In genomic region chr8:24211091-24211490, GRCm38 (mm10) we compare ENCODE assay signal across 15 mouse cellular contexts.
DNase-seq lines count a peak whose midpoint lies in the region; ATAC-seq and TF ChIP-seq lines count a peak whose summit lies in the region.
"Had no signal": no experiment of that assay in that cellular context is flagged by ENCODE, and none has a peak within 500 bp of the region (broad histone marks: within the 10 kb centered on the region; RNA-seq: fewer than 3 reads in every experiment).

No protein-coding gene starts in this region.

- ATAC-seq in intestine, embryonic 14.5 days (replicated peaks; ENCODE audit: low FRiP score, low TSS enrichment, low read depth) = no peak
- no peak for ATAC-seq in intestine, embryonic 15.5 days
- ATAC-seq in erythroid progenitor cell, adult 5-6 weeks (replicated peaks; ENCODE audit: low FRiP score, poor library complexity, severe bottlenecking) = no peak
- ATAC-seq: forebrain, embryonic 13.5 days; forebrain, postnatal 0 days had no signal

- TF ChIP-seq CTCF in olfactory bulb, adult 2 months (IDR thresholded peaks at IDR 0.05; ENCODE audit: insufficient read depth, low read depth, low read length) = no peak

- H3K36me3 ChIP-seq in intestine, embryonic 14.5 days (ENCODE audit: control insufficient read depth, insufficient read depth, low read length) = no peaks in the 10 kb centered on the region
- H3K36me3 ChIP-seq in intestine, embryonic 15.5 days = no peaks in the 10 kb centered on the region
- H3K36me3 ChIP-seq: embryonic facial prominence, embryonic 12.5 days; heart, embryonic 12.5 days; hindbrain, embryonic 15.5 days had no signal

- 79% methylated on average over 1 of the region's 1 CpGs for WGBS in intestine, embryonic 14.5 days
- 74% methylated on average over 1 of the region's 1 CpGs for WGBS in intestine, embryonic 15.5 days
- 23% methylated on average over 1 of the region's 1 CpGs for WGBS in olfactory bulb, adult 2 months

- H3K27ac ChIP-seq in intestine, embryonic 14.5 days (ENCODE audit: low read depth) = no peak overlapping the region
- no peak overlapping the region for H3K27ac ChIP-seq in intestine, embryonic 15.5 days
- peak overlapping the region; percentile 77 for H3K27ac ChIP-seq in olfactory bulb, adult 2 months (ENCODE audit: insufficient read depth, low read depth, low read length)
- H3K27ac ChIP-seq: embryonic facial prominence, embryonic 12.5 days; forebrain, embryonic 13.5 days; hindbrain, embryonic 15.5 days had no signal

- H3K4me2 ChIP-seq in intestine, embryonic 14.5 days (ENCODE audit: low read length) = no peak overlapping the region
- H3K4me2 ChIP-seq in intestine, embryonic 15.5 days (replicated peaks) = no peak overlapping the region
- H3K4me2 ChIP-seq: embryonic facial prominence, embryonic 12.5 days; forebrain, embryonic 13.5 days; heart, embryonic 12.5 days; hindbrain, embryonic 15.5 days had no signal

- peak; percentile 35 for DNase-seq in intestine, embryonic 14.5 days (ENCODE audit: low spot score)
- peak; percentile 65 for DNase-seq in adrenal gland, adult 8-10 months
- peak; percentile 18 for DNase-seq in adrenal gland, postnatal 10 days
- DNase-seq: cerebellum, adult 8-10 months; cerebellum, postnatal 14 days; forebrain, postnatal 0 days; gastrocnemius, postnatal 14 days; kidney, adult 18-20 months had no signal

- H3K4me1 ChIP-seq in intestine, embryonic 14.5 days (replicated peaks; ENCODE audit: control insufficient read depth, insufficient read depth, low read length) = no peaks in the 10 kb centered on the region
- H3K4me1 ChIP-seq in intestine, embryonic 15.5 days (replicated peaks) = no peaks in the 10 kb centered on the region
- peaks cover 3% of the 10 kb centered on the region; the same call in 1 of the 2 replicates for H3K4me1 ChIP-seq in olfactory bulb, adult 2 months (ENCODE audit: control insufficient read depth, insufficient read depth, low read length)
- H3K4me1 ChIP-seq: embryonic facial prominence, embryonic 12.5 days; forebrain, embryonic 13.5 days; hindbrain, embryonic 15.5 days had no signal

- no peak overlapping the region for H3K9ac ChIP-seq in intestine, embryonic 14.5 days (ENCODE audit: low read length)
- H3K9ac ChIP-seq in intestine, embryonic 15.5 days = no peak overlapping the region
- H3K9ac ChIP-seq: embryonic facial prominence, embryonic 12.5 days; forebrain, embryonic 13.5 days; forebrain, postnatal 0 days; heart, embryonic 12.5 days; hindbrain, embryonic 15.5 days had no signal

- no peak for TF ChIP-seq POLR2A in olfactory bulb, adult 2 months (IDR thresholded peaks at IDR 0.05; ENCODE audit: insufficient read depth, low read depth, low read length)

- no peaks in the 10 kb centered on the region for H3K9me3 ChIP-seq in intestine, embryonic 14.5 days (ENCODE audit: control insufficient read depth, low read length)
- no peaks in the 10 kb centered on the region for H3K9me3 ChIP-seq in intestine, embryonic 15.5 days
- H3K9me3 ChIP-seq: embryonic facial prominence, embryonic 12.5 days; forebrain, embryonic 13.5 days; heart, embryonic 12.5 days; hindbrain, embryonic 15.5 days had no signal

- H3K4me3 ChIP-seq in intestine, embryonic 14.5 days (ENCODE audit: low read depth, low read length) = no peak overlapping the region
- no peak overlapping the region for H3K4me3 ChIP-seq in intestine, embryonic 15.5 days (replicated peaks)
- H3K4me3 ChIP-seq in olfactory bulb, adult 2 months (ENCODE audit: insufficient read depth, low read depth, low read length) = no peak overlapping the region
- H3K4me3 ChIP-seq: embryonic facial prominence, embryonic 12.5 days; forebrain, embryonic 13.5 days; heart, embryonic 12.5 days; hindbrain, embryonic 15.5 days had no signal

- no peaks in the 10 kb centered on the region for H3K27me3 ChIP-seq in intestine, embryonic 14.5 days (replicated peaks; ENCODE audit: control insufficient read depth, insufficient read depth, low read length)
- H3K27me3 ChIP-seq in intestine, embryonic 15.5 days (replicated peaks) = no peaks in the 10 kb centered on the region
- H3K27me3 ChIP-seq: embryonic facial prominence, embryonic 12.5 days; forebrain, embryonic 13.5 days; heart, embryonic 12.5 days; hindbrain, embryonic 15.5 days had no signal
